Mouse (Mus musculus): ENCODE results near the gene Gemin5. TPM values are rescaled to one million over a fixed set of nuclear protein-coding genes. Genes with fewer than 3 reads are reported as not detected.
"Not testable (repeated sequence)": the region's sequence is repeated elsewhere in the genome, so short reads cannot be mapped to it uniquely, and the experiment has no call there.

Gemin5 gene
- polyA plus RNA-seq, 1 experiment from 2014 or later, result 14.9 TPM

GRCm38 (mm10) chr11:58200226-58200625 lies 31.9 kb upstream of the Gemin5 start:
- H3K9me3 ChIP-seq (replicated peaks), result no peaks in the 10 kb centered on the region
- H3K9ac ChIP-seq, result no peak overlapping the region
- H3K27ac ChIP-seq (ENCODE audit: poor library complexity, severe bottlenecking), result no peak overlapping the region
- no peak for ATAC-seq (ENCODE audit: insufficient number of reproducible peaks, low FRiP score)
- H3K4me1 ChIP-seq (replicated peaks), result peaks cover 10% of the 10 kb centered on the region
- no peaks in the 10 kb centered on the region for H3K27me3 ChIP-seq (replicated peaks)
- peak overlapping the region; percentile 87; the same call in 1 of the 2 replicates for H3K4me2 ChIP-seq
- no peaks in the 10 kb centered on the region for H3K36me3 ChIP-seq
- 84% methylated on average over 4 of the region's 4 CpGs for WGBS
- H3K4me3 ChIP-seq, result no peak overlapping the region

- ATAC-seq (ENCODE audit: insufficient number of reproducible peaks, low FRiP score), result peak; percentile 88
- 4% methylated on average over 14 of the region's 15 CpGs for WGBS
- H3K9ac ChIP-seq, result peak within 1 kb of the TSS; percentile 66
These were observed 31.1 kb upstream of the Gemin5 start, which contains the start of the genes Igtp and Irgm2 for GRCm38 (mm10) chr11:58199229-58200037. TSS of gene Igtp (plus strand) at chr11:58199556. TSS of gene Irgm2 (plus strand) at chr11:58199618.

DNA sequence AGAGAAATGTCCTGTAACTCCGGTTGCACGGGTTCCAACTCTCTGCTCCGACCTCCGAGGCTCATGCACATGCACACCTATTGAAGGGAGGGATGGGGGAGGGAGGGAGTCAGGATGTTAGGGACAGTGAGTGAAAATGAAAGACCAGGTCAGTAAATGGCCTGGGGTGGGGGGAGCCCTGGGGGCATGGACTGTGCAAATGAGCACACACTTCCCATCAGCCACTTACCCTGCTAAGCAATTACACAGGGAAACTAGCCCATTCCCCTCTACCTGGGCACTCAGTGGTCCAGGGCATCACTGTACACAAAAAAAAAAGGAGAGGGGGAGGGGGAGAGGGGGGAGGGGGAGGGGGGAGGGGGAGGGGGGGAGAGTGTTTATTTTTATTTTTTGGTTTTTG lies 30.3 kb upstream of the Gemin5 start:
- no peaks in the 10 kb centered on the region for H3K9me3 ChIP-seq (replicated peaks)
- WGBS, result 84% methylated on average over 4 of the region's 4 CpGs
- peaks cover 16% of the 10 kb centered on the region for H3K4me1 ChIP-seq (replicated peaks)
- H3K4me3 ChIP-seq, result peak overlapping the region; percentile 68
- H3K27ac ChIP-seq (ENCODE audit: poor library complexity, severe bottlenecking), result peak overlapping the region; percentile 8; the same call in 1 of the 2 replicates
- peak overlapping the region; percentile 66; the same call in 1 of the 2 replicates for H3K9ac ChIP-seq
- ATAC-seq (ENCODE audit: insufficient number of reproducible peaks, low FRiP score), result no peak
- H3K27me3 ChIP-seq (replicated peaks), result no peaks in the 10 kb centered on the region
- H3K36me3 ChIP-seq, result no peaks in the 10 kb centered on the region
- H3K4me2 ChIP-seq, result peak overlapping the region; percentile 87

More at GRCm38 (mm10) chr11:58199229-58200037, 31.1 kb upstream of the Gemin5 start, which contains the start of the genes Igtp and Irgm2:
- Histone ChIP-seq H3K27ac (ENCODE audit: poor library complexity, severe bottlenecking) (peak within 1 kb of the TSS; percentile 8), H3K4me3 (peak within 1 kb of the TSS; percentile 68), H3K4me2 (peak within 1 kb of the TSS; percentile 87)
- H3K36me3 ChIP-seq; H3K9me3 ChIP-seq (replicated peaks); H3K27me3 ChIP-seq (replicated peaks); H3K4me1 ChIP-seq (replicated peaks): not testable (repeated sequence)

GRCm38 (mm10) chr11:58193860-58194520 lies 25.7 kb upstream of the Gemin5 start:
- no peak for ATAC-seq (ENCODE audit: insufficient number of reproducible peaks, low FRiP score)
- Histone ChIP-seq H3K36me3 (no peaks in the 10 kb centered on the region), H3K27me3 (replicated peaks) (no peaks in the 10 kb centered on the region), H3K27ac (ENCODE audit: poor library complexity, severe bottlenecking) (peak overlapping the region; percentile 76), H3K4me3 (no peak overlapping the region), H3K9me3 (replicated peaks) (no peaks in the 10 kb centered on the region), H3K4me1 (replicated peaks) (peaks cover 20% of the 10 kb centered on the region), H3K9ac (no peak overlapping the region), H3K4me2 (peak overlapping the region; percentile 11)
- 37% methylated on average over 4 of the region's 4 CpGs for WGBS

- H3K4me3 ChIP-seq, result no peak overlapping the region
- peak overlapping the region; percentile 77 for H3K27ac ChIP-seq (ENCODE audit: poor library complexity, severe bottlenecking)
- peaks cover 20% of the 10 kb centered on the region for H3K4me1 ChIP-seq (replicated peaks)
- peak overlapping the region; percentile 11 for H3K4me2 ChIP-seq
- 33% methylated on average over 3 of the region's 3 CpGs for WGBS
- H3K27me3 ChIP-seq (replicated peaks), result no peaks in the 10 kb centered on the region
- H3K9me3 ChIP-seq (replicated peaks), result no peaks in the 10 kb centered on the region
- ATAC-seq (ENCODE audit: insufficient number of reproducible peaks, low FRiP score), result 0 out of 2 replicates have a peak, but pooled peaks have one; percentile 22
- no peak overlapping the region for H3K9ac ChIP-seq
- H3K36me3 ChIP-seq, result no peaks in the 10 kb centered on the region
These were observed 25.0 kb upstream of the Gemin5 start for GRCm38 (mm10) chr11:58193326-58193725.

DNA sequence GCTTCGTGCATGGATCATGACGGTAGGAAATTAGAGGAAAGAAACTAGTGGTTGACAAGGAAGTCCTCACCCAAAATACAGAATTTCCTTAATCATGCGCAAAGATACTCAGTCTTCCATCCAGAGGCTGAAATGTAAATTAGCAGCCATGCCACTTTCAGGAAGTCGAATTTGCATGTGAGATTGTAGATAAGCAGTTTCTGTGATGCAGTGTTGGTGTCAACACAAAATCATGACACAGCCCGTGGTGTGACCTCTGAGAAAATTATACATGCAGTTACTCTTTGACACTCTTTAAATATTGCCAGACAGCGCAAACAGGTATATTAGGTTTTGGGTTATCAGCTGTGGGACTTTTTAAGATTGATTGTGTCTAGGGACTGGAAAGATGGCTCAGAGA lies 21.3 kb upstream of the Gemin5 start:
- no peaks in the 10 kb centered on the region for H3K9me3 ChIP-seq (replicated peaks)
- H3K27ac ChIP-seq (ENCODE audit: poor library complexity, severe bottlenecking), result no peak overlapping the region
- 91% methylated on average over 6 of the region's 6 CpGs for WGBS

DNA sequence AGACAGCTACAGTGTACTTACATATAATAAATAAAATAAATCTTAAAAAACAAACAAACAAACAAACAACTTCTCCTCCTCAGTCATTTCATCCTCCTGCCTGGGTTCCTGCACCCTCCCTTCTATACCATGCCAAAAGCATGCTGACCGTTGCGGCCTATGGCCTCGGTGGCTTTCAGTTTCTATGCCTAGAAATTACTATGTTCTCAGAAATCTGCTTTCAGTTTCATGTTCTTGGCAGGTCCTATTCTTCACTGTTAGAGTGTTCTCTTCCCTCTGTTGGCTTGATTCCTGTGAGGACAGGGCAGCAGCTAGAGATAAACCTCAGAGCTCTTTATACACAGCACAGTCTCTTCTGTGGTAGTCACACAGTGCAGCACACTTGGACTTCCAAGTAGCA lies 15.2 kb upstream of the Gemin5 start:
- no peaks in the 10 kb centered on the region for H3K4me1 ChIP-seq (replicated peaks)
- ATAC-seq (ENCODE audit: insufficient number of reproducible peaks, low FRiP score), result no peak
- H3K27ac ChIP-seq (ENCODE audit: poor library complexity, severe bottlenecking), result no peak overlapping the region
- H3K9me3 ChIP-seq (replicated peaks), result no peaks in the 10 kb centered on the region
- H3K27me3 ChIP-seq (replicated peaks), result no peaks in the 10 kb centered on the region
- H3K36me3 ChIP-seq, result peaks cover 15% of the 10 kb centered on the region
- H3K9ac ChIP-seq, result no peak overlapping the region; the same call in 1 of the 2 replicates
- 90% methylated on average over 3 of the region's 3 CpGs for WGBS
- no peak overlapping the region for H3K4me3 ChIP-seq
- no peak overlapping the region for H3K4me2 ChIP-seq

More for the DNA sequence above, 21.3 kb upstream of the Gemin5 start:
- H3K36me3 ChIP-seq, result no peaks in the 10 kb centered on the region
- no peak for ATAC-seq (ENCODE audit: insufficient number of reproducible peaks, low FRiP score)
- no peak overlapping the region for H3K9ac ChIP-seq
- H3K4me3 ChIP-seq, result no peak overlapping the region
- no peaks in the 10 kb centered on the region for H3K27me3 ChIP-seq (replicated peaks)
- no peak overlapping the region for H3K4me2 ChIP-seq
- peaks cover 14% of the 10 kb centered on the region for H3K4me1 ChIP-seq (replicated peaks)

GRCm38 (mm10) chr11:58180756-58181155 lies 12.4 kb upstream of the Gemin5 start:
- no peak overlapping the region for H3K27ac ChIP-seq (ENCODE audit: poor library complexity, severe bottlenecking)
- no peaks in the 10 kb centered on the region for H3K9me3 ChIP-seq (replicated peaks)
- ATAC-seq (ENCODE audit: insufficient number of reproducible peaks, low FRiP score), result no peak
- peaks cover 42% of the 10 kb centered on the region for H3K36me3 ChIP-seq
- H3K4me3 ChIP-seq, result no peak overlapping the region
- WGBS, result 89% methylated on average over 7 of the region's 7 CpGs
- no peaks in the 10 kb centered on the region for H3K27me3 ChIP-seq (replicated peaks)
- no peak overlapping the region for H3K4me2 ChIP-seq
- no peak overlapping the region for H3K9ac ChIP-seq
- H3K4me1 ChIP-seq (replicated peaks), result no peaks in the 10 kb centered on the region

- 94% methylated on average over 6 of the region's 6 CpGs for WGBS
- H3K27me3 ChIP-seq (replicated peaks); H3K4me3 ChIP-seq; ATAC-seq (ENCODE audit: insufficient number of reproducible peaks, low FRiP score); H3K27ac ChIP-seq (ENCODE audit: poor library complexity, severe bottlenecking); H3K9ac ChIP-seq; H3K9me3 ChIP-seq (replicated peaks); H3K4me1 ChIP-seq (replicated peaks); H3K4me2 ChIP-seq: not testable (repeated sequence)
- H3K36me3 ChIP-seq, result peaks cover 50% of the 10 kb centered on the region
These were observed 11.6 kb upstream of the Gemin5 start for GRCm38 (mm10) chr11:58179986-58180385.

DNA sequence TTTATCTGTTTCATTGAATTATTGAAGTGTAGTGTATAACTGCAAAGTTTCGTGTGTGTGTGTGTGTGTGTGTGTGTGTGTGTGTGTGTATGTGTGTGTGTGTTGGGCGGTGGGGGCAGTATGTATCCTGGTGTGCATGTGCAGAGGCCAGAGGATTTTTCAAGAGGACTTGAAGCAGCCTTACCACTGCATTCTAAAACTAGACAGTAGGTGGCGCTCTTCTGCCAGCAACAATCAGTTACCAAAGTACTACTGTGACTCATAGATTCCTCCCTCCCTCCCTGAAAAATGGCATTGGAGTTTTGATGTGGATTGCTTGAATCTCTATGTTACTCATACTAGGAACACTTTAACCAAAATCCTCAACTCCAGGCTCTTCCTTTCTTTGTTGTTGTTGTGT lies 11.2 kb upstream of the Gemin5 start:
- ATAC-seq (ENCODE audit: insufficient number of reproducible peaks, low FRiP score), result 0 out of 2 replicates have a peak, but pooled peaks have one; percentile 55
- peaks cover 52% of the 10 kb centered on the region for H3K36me3 ChIP-seq

GRCm38 (mm10) chr11:58171459-58172091 lies 3.2 kb upstream of the Gemin5 start, which contains the start of gene Mrpl22:
TSS of gene Mrpl22 (plus strand) at chr11:58171661.
- Histone ChIP-seq H3K27ac (ENCODE audit: poor library complexity, severe bottlenecking) (no peak within 1 kb of the TSS; the same call in 1 of the 2 replicates), H3K27me3 (replicated peaks) (no peaks in the 10 kb centered on the region), H3K36me3 (peaks cover 37% of the 10 kb centered on the region), H3K4me2 (peak within 1 kb of the TSS; percentile 85), H3K4me1 (replicated peaks) (peaks cover 18% of the 10 kb centered on the region), H3K4me3 (peak within 1 kb of the TSS; percentile 85), H3K9me3 (replicated peaks) (no peaks in the 10 kb centered on the region), H3K9ac (peak within 1 kb of the TSS; percentile 91)
- ATAC-seq (ENCODE audit: insufficient number of reproducible peaks, low FRiP score), result peak; percentile 85
- under 1% methylated on average over 34 of the region's 34 CpGs for WGBS

More for the DNA sequence above, 11.2 kb upstream of the Gemin5 start:
- WGBS, result 16% methylated on average over 3 of the region's 3 CpGs
- no peaks in the 10 kb centered on the region for H3K9me3 ChIP-seq (replicated peaks)
- H3K9ac ChIP-seq, result no peak overlapping the region
- H3K27me3 ChIP-seq (replicated peaks), result no peaks in the 10 kb centered on the region
- no peak overlapping the region for H3K4me3 ChIP-seq
- H3K27ac ChIP-seq (ENCODE audit: poor library complexity, severe bottlenecking), result no peak overlapping the region
- no peaks in the 10 kb centered on the region for H3K4me1 ChIP-seq (replicated peaks)
- H3K4me2 ChIP-seq, result no peak overlapping the region

Data from heart, embryonic 12.5 days (tissue).